Mouse (Mus musculus) erythroblast, embryonic 14.5 days (primary cell): Measurements from ENCODE around the gene Zkscan7. TPM values are rescaled to one million over a fixed set of nuclear protein-coding genes. Genes with fewer than 3 reads are reported as not detected.

Experiments used
- H3K27me3 ChIP-seq: 2 replicates; pipeline ENCODE4 v1.6.1; 2012; ENCODE audit warnings: inconsistent platforms; ENCODE audit not compliant: control insufficient read depth
- H3K36me3 ChIP-seq: 2 replicates; pipeline ENCODE4 v1.6.1; 2012; ENCODE audit warnings: mild to moderate bottlenecking, inconsistent platforms; ENCODE audit not compliant: control insufficient read depth
- H3K4me1 ChIP-seq: 2 replicates; pipeline ENCODE4 v1.6.1; 2012; ENCODE audit warnings: inconsistent platforms; ENCODE audit not compliant: control insufficient read depth
- H3K4me3 ChIP-seq: replicated peaks from 2 replicates; pipeline ENCODE3; 2012; ENCODE audit warnings: moderate library complexity, mild to moderate bottlenecking, inconsistent platforms
- H3K9me3 ChIP-seq: 2 replicates; pipeline ENCODE4 v1.6.1; 2012; ENCODE audit warnings: low read length, inconsistent platforms, mixed read lengths; ENCODE audit not compliant: control insufficient read depth
- GATA1 ChIP-seq: IDR thresholded peaks from 2 replicates; pipeline ENCODE4 v1.6.1; 2012; ENCODE audit warnings: low read length, inconsistent platforms, mixed read lengths
- TAL1 ChIP-seq: IDR thresholded peaks from 3 replicates; pipeline ENCODE4 v1.6.1; 2012; ENCODE audit warnings: low read length, inconsistent platforms, mixed read lengths
- polyA plus RNA-seq: library from polyadenylated mRNA; stranded (reverse); fragments of >175 nt; gene quantifications from 2 replicates; pipeline ENCODE4 v1.2.3, GENCODE M21; 2012

The Zkscan7 gene
- polyA plus RNA-seq, 1 experiment = not detected

DNA sequence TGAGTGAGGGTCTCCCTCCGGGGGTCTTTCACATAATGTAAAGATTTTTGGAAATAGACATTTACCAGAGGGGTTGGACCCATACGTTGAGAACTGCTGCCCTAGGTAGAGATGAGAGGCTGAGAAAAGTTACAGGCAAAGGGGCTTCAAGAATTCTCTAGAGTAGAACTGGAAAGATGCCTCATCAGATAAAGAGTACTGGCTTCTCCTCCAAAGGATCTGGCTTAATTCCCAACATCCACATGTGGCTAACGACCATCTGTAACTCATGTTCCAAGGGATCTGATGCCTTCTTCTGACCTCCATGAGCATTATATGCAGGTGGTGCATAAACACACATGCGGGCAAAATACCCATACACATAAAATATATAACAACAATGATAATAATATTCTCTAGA lies 29.9 kb upstream of the Zkscan7 start:
- Histone ChIP-seq H3K4me3 (no peak overlapping the region), H3K27me3 (no peaks in the 10 kb centered on the region; the same call in 1 of the 2 replicates), H3K36me3 (peaks cover 95% of the 10 kb centered on the region), H3K4me1 (no peaks in the 10 kb centered on the region), H3K9me3 (peaks cover 72% of the 10 kb centered on the region)
- TF ChIP-seq TAL1 (no peak), GATA1 (no peak)

DNA sequence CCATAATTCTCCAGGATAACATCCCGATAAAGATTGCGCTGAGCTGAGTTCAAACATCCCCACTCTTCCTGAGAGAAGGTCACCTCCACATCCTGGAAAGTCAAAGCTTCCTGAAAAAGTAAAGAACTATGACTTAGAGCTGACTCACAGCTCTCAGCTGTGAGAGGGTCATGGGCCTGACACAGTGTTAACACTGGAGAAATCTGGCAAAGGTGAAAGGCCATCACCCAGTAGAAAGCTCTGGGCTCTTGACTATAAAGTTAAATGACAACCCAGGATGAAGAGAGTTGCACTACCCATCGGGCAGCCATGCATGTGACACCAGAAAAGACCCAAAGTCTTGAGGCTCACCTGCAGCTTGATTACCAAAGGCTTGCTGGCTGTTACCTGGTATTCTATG lies 28.8 kb upstream of the Zkscan7 start:
- Histone ChIP-seq H3K4me3 (no peak overlapping the region), H3K9me3 (peaks cover 82% of the 10 kb centered on the region), H3K36me3 (peaks cover 96% of the 10 kb centered on the region), H3K27me3 (no peaks in the 10 kb centered on the region; the same call in 1 of the 2 replicates), H3K4me1 (no peaks in the 10 kb centered on the region)
- TF ChIP-seq TAL1 (no peak), GATA1 (no peak)

GRCm38 (mm10) chr9:122860752-122861151 lies 24.7 kb upstream of the Zkscan7 start:
- TF ChIP-seq TAL1 = no peak
- TF ChIP-seq GATA1 = no peak
- H3K9me3 ChIP-seq = peaks cover 58% of the 10 kb centered on the region
- no peak overlapping the region for H3K4me3 ChIP-seq
- peaks cover 18% of the 10 kb centered on the region for H3K4me1 ChIP-seq
- no peaks in the 10 kb centered on the region; the same call in 1 of the 2 replicates for H3K27me3 ChIP-seq
- H3K36me3 ChIP-seq = peaks cover 78% of the 10 kb centered on the region

- Histone ChIP-seq H3K4me3 (no peak overlapping the region), H3K36me3 (peaks cover 49% of the 10 kb centered on the region), H3K9me3 (peaks cover 47% of the 10 kb centered on the region), H3K27me3 (no peaks in the 10 kb centered on the region; the same call in 1 of the 2 replicates), H3K4me1 (peaks cover 26% of the 10 kb centered on the region)
- TF ChIP-seq GATA1 (no peak), TAL1 (no peak)
Measured at GRCm38 (mm10) chr9:122863731-122864130, 21.8 kb upstream of the Zkscan7 start.

DNA sequence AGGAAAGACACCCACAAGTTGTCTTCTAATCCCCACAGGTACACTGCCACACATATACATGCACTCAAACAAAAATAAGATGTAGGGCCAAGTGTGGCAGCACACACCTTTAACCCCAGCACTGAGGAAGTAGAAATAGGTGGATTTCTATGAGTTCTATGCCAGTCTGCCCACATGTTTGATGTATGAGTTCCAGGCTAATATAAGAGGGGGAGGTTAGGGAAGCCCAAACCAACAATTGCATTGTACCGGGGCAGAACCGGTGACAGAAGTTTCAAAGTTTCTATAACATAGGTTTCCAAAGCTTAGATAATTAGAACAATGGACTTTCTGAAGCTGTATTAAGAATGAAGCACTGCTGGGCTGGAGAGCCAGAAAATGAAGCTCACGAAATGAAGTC lies 20.6 kb upstream of the Zkscan7 start:
- Histone ChIP-seq H3K4me1 (peaks cover 26% of the 10 kb centered on the region), H3K4me3 (peak overlapping the region; percentile 76), H3K9me3 (peaks cover 39% of the 10 kb centered on the region), H3K36me3 (peaks cover 38% of the 10 kb centered on the region), H3K27me3 (peaks cover 1% of the 10 kb centered on the region; the same call in 1 of the 2 replicates)
- no peak for TF ChIP-seq TAL1
- no peak for TF ChIP-seq GATA1

- Histone ChIP-seq H3K36me3 (peaks cover 29% of the 10 kb centered on the region), H3K9me3 (peaks cover 36% of the 10 kb centered on the region), H3K27me3 (peaks cover 4% of the 10 kb centered on the region; the same call in 1 of the 2 replicates), H3K4me1 (peaks cover 26% of the 10 kb centered on the region), H3K4me3 (peak within 1 kb of the TSS; percentile 76)
- TF ChIP-seq TAL1 (no peak), GATA1 (no peak)
Measured at GRCm38 (mm10) chr9:122865697-122866166, 19.8 kb upstream of the Zkscan7 start, which contains the start of gene Zfp445. TSS of gene Zfp445 (minus strand) at chr9:122866006.

DNA sequence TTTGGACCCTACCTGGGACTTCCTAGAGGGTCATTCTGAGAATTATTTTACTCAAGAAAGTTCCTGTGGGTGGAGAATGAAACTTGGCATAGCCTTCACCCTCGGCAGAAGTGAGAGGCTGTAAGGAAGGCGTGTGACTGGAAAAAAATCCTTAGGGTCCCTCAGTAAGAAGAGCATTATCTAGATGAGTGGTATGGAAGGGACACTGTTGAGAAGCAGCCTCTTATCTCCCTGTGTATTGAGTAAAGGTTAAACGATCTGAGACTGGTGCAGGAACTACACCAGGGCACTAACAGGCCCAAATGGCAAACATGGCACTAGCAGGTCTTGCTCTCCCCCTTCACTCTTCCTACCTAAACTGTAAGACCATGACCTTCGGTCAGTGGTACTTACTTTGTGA lies 19.3 kb upstream of the Zkscan7 start:
- peaks cover 25% of the 10 kb centered on the region for H3K36me3 ChIP-seq
- peaks cover 4% of the 10 kb centered on the region; the same call in 1 of the 2 replicates for H3K27me3 ChIP-seq
- peak overlapping the region; percentile 76 for H3K4me3 ChIP-seq
- H3K9me3 ChIP-seq = peaks cover 31% of the 10 kb centered on the region
- peaks cover 26% of the 10 kb centered on the region for H3K4me1 ChIP-seq
- TF ChIP-seq TAL1 (no peak), GATA1 (no peak)

- H3K4me1 ChIP-seq = no peaks in the 10 kb centered on the region
- peaks cover 4% of the 10 kb centered on the region; the same call in 1 of the 2 replicates for H3K27me3 ChIP-seq
- no peak overlapping the region for H3K4me3 ChIP-seq
- no peak for TF ChIP-seq TAL1
- TF ChIP-seq GATA1 = no peak
- peaks cover 16% of the 10 kb centered on the region for H3K9me3 ChIP-seq
- no peaks in the 10 kb centered on the region for H3K36me3 ChIP-seq
Measured at GRCm38 (mm10) chr9:122872595-122872994, 12.9 kb upstream of the Zkscan7 start.

- Histone ChIP-seq H3K4me1 (no peaks in the 10 kb centered on the region), H3K36me3 (no peaks in the 10 kb centered on the region), H3K27me3 (peaks cover 4% of the 10 kb centered on the region; the same call in 1 of the 2 replicates), H3K9me3 (peaks cover 16% of the 10 kb centered on the region), H3K4me3 (no peak overlapping the region)
- TF ChIP-seq GATA1 (no peak), TAL1 (no peak)
Measured at GRCm38 (mm10) chr9:122874653-122875052, 10.8 kb upstream of the Zkscan7 start.

DNA sequence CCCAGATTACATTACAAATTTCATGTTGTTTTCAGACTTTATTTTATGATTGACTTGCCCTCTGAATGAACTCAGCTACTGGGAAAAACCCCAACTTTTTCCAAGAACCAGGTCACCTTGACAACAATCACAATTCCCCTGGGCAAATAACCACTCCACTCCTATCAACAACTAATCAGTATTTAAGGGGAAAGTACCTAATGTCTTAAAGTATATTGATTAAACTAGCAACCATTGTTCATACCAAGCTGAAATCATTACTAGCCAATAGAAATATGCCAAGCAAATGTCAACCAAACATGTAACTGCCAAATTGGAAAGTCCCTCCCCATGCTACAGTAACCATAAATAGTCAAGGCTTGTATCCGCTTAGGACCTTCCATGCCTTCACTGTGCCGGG lies 10.3 kb upstream of the Zkscan7 start:
- TF ChIP-seq GATA1 (no peak), TAL1 (no peak)
- no peaks in the 10 kb centered on the region for H3K36me3 ChIP-seq
- no peak overlapping the region for H3K4me3 ChIP-seq
- peaks cover 12% of the 10 kb centered on the region for H3K9me3 ChIP-seq
- no peaks in the 10 kb centered on the region for H3K4me1 ChIP-seq
- H3K27me3 ChIP-seq = no peaks in the 10 kb centered on the region; the same call in 1 of the 2 replicates
